Mouse (Mus musculus): ENCODE measurements around the gene Ercc4.

- TF ChIP-seq CTCF (IDR thresholded peaks at IDR 0.05; ENCODE audit: low read depth) (no peak), EP300 (optimal IDR thresholded peaks at IDR 0.05) (no peak)
These were observed 26.2 kb upstream of the Ercc4 start for GRCm38 (mm10) chr16:13083155-13083798.

Data from stomach, postnatal 0 days (tissue).